Mouse (Mus musculus): ENCODE measurements around the gene Ifngr1. TPM values are rescaled to one million over a fixed set of nuclear protein-coding genes. Genes with fewer than 3 reads are reported as not detected.

Gene Ifngr1
- polyA plus RNA-seq, 1 experiment from 2014 or later: 28.6 TPM

Other genes starting within 250 kb of the Ifngr1 start
- gene Olig3, start 235.4 kb upstream of the Ifngr1 start, polyA plus RNA-seq (2016; fragmentation: Nextera tagmentation; extraction: Ambion mirVana): 11.1 and 65.4 TPM in 2 replicates
- gene Il22ra2, start 30.0 kb downstream of the Ifngr1 start, polyA plus RNA-seq (2016; fragmentation: Nextera tagmentation; extraction: Ambion mirVana): not detected in 2 replicates
- gene Il20ra, start 120.6 kb downstream of the Ifngr1 start, polyA plus RNA-seq (2016; fragmentation: Nextera tagmentation; extraction: Ambion mirVana): 0.10 TPM in 1 of 2 replicates, not detected in the other

All from midbrain, embryonic 12.5 days (tissue).